Mouse (Mus musculus) sigmoid colon, adult 10 weeks (tissue): ENCODE results near the gene Calcrl. TPM values are rescaled to one million over a fixed set of nuclear protein-coding genes. Genes with fewer than 3 reads are reported as not detected.

Experiments
- polyA plus RNA-seq: library from polyadenylated mRNA; stranded (reverse); fragments of 350-450 nt; fragmentation: Illumina TruSeq; extraction: RNeasy Lipid Tissue Mini Kit (QIAGEN cat#74804); gene quantifications from one replicate; pipeline ENCODE4 v1.2.3, GENCODE M21; 2014; ENCODE audit warnings: low read depth, low replicate concordance

Calcrl gene
- polyA plus RNA-seq, result 67.8 TPM

DNA sequence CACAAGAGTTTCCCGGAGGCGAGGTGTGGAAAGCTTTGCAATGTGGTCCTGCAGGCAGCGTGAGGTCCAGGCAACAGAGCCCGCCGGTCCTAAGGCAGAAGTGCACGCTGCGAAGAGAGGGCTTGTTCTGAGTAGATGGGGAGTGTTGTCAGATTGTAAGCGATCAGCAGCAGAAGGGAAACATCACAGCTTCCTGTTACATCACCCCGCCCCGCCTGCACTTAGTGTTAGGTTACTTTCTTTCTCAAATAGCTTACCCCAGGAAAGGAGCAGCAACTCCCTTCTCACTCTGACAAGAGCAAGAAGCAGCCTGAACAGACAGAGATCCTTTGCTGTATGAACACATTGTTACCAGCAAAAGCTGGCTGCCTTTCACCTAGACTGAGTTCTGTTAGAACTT is at the start of gene Calcrl:
Gene Calcrl (minus strand): TSS at position 274 of the 400 bp plus-strand sequence.

Other genes starting within 250 kb of the Calcrl start
- 60.6 TPM for gene Tfpi, start 51.4 kb upstream of the Calcrl start, polyA plus RNA-seq
- 493 TPM for gene Ctnnd1, start 225.4 kb upstream of the Calcrl start, polyA plus RNA-seq
- gene Btbd18, start 233.7 kb upstream of the Calcrl start, polyA plus RNA-seq, result not detected
- 9.6 TPM for gene Selenoh, start 245.4 kb upstream of the Calcrl start, polyA plus RNA-seq